Mouse (Mus musculus): ENCODE measurements at regions not wholly inside any gene's neighbourhood (a gene's known extent, or its start where the extent isn't known, plus 50 kb on each side); places are given as distances from the start of the nearest gene placed in this dataset.

DNA sequence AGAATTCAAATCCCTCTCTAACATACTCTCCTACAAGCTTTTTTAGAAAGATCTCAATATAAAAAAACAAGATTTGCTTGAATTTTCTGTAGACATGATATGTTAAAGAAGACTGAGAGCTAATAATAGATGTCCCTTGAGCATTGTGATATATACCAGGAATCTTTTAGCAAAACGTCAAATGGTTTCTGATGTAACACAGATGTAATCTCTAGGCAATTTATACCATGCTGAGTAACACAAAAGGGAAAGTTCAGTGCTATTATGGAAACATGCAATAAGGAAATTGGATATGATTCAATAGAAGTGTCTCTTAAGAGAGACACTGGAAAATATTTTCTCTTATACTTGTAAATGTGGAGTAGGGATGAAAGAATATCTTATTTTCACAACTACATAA lies 434.8 kb upstream of the Fsip2 start:
- DNase-seq, result no peak
- intact Hi-C loops (cut with DNase I), result no loop called here

DNA sequence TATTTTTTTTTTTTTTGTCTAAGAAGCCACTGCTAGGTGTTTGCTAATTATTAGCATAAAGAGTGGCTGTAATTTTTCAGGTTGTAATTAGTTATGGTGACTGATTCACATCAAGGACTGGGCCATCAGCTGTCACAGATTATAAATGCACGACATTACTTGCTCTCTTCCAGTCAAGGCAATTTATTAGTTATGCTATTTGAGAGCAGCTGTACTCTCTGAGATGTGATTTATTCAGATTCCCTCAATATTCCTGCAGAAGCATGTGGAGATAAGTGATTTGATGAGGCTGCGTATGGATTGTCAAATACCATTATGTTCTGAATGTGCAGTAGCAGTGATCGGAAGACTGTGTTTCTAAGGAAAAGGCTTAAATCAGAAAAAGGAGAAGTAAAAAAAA lies 428.3 kb upstream of the Fsip2 start:
- no peak for DNase-seq
- intact Hi-C loops (cut with DNase I), result no loop called here

DNA sequence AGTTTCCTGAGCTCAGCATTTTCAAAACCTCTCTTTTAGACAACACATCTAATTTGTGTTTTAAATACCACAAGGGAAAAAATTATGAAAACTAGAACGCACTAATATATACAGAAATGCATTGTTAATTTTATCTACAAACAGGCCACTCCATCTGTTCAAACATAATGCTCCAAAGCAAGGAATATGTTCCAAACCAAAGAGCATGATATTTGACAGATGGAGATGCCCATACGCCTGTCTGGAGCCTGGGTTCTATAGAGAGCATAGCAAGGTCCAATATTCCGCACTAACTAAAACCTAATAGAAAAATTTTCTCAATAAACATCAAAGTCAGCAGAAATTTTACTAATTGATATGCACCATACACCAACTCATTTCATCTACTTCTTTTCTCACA lies 423.5 kb upstream of the Fsip2 start:
- DNase-seq, result no peak
- intact Hi-C loops (cut with DNase I), result no loop called here

DNA sequence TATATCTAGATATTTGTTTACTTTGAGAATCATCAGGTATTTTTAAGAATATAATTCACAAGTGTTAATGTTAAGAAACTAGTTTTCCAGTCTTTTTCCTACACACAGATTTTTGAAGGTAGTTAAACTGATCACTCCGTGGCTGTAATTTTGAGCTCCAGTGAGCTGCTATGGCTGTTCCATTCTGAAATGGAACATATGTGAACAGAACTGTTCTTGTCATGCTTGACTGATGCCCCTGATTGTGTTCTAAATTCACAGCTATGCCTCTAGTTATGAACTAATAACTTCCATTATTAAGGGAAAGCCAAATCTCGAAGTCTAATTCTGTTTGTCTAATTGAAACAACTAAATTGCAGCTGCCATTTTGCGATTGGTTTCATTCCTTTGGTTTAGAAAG lies 404.5 kb upstream of the Fsip2 start:
- DNase-seq, result no peak
- intact Hi-C loops (cut with DNase I), result no loop called here

DNA sequence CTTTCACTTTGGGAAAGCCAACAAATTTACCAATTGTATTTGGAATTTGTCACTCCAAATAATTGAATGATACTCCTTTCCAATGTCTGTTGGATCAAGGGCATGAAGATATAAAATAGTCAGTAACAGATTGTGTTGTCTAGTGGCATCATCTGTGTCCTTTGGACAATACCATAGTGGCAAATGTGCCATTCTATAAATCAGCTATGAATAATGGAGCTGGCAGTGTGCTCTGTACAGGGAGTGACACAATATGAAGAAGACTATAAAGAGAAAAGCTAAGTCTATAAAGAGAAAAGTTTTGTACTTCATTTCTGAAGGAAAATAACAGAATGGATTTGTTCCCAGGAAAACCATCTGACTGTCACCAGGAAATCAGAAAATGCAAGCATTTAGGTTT lies 402.8 kb upstream of the Fsip2 start:
- intact Hi-C loops (cut with DNase I), result no loop called here
- no peak for DNase-seq

DNA sequence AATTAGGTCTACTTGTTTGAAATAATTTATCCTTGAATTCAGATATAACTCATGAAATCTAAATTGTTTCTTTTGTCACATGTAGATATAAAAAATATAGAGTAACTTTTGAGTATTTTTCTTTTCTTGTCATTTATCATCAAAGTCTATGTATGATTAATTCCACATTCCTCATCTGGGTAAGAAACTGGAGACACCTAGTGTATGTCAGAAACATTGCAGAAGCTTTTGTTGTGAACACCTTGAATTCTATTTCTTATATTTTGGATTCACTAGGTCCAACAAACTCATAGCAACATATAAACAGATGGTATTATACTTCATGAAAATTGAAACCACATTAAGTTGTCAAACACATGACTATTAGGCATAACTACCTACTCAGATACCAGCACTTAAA lies 373.1 kb upstream of the Fsip2 start:
- intact Hi-C loops (cut with DNase I), result loop anchor here (2.0 kb wide), 1 partner anchor 506 kb away; no protein-coding TSS in a partner anchor

DNA sequence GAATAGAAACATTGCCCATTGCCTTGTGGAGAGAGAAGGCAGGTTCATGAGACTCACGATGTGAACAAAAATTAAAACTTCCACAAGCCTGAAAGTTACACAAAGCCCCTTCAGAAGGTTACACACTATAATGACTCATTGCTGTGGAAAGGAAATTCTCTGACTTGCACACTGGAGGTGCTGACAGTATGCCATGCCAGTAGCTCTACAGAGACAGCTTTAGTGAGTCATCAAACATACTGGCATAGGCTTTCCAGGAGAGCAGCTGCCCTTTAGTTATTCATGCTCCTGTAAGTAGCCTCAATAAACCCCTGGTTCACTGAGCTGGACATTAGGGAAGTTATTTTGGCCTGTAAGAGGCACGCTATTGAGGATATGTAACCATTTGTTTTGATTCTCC lies 371.3 kb upstream of the Fsip2 start:
- intact Hi-C loops (cut with DNase I), result no loop called here
- DNase-seq, result no peak

More for the DNA sequence above, 373.1 kb upstream of the Fsip2 start:
- DNase-seq, result no peak

DNA sequence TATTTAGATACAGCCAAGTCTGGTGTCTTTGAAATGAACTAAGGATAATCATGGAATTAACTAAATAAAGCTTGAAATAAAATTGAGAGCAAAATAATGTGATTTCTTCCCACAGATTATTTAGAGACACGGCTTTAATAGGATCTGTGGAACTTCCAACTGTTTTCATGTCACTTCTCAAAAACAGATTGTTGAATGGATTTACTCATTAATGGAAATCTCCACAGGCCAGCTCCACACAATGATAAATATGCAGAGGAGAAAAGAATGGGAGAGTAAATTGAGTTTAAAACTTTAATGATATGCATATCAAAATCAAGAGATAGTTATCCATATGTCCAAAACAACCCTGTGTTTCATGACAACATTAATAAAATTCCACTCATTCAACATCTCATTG lies 369.6 kb upstream of the Fsip2 start:
- no peak for DNase-seq
- intact Hi-C loops (cut with DNase I), result no loop called here

DNA sequence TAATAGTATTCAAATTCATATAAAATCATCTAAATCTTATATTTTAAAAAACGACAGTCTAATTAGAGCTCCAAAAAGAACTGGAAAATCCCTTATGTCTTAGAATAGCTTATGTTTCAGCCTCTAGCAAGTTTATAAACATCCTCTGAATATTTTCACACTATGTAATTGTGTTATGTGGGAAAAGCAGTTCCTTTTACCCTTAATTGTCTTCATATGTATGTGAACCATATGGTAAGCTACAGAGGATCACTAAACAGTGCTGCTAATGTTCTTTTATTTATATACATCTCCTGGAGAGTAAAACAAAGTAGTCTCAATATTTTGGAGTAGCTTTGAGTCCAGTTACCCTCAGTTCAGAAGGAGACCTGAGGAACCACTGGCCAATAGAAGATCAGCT lies 363.8 kb upstream of the Fsip2 start:
- no peak for DNase-seq
- intact Hi-C loops (cut with DNase I), result no loop called here

DNA sequence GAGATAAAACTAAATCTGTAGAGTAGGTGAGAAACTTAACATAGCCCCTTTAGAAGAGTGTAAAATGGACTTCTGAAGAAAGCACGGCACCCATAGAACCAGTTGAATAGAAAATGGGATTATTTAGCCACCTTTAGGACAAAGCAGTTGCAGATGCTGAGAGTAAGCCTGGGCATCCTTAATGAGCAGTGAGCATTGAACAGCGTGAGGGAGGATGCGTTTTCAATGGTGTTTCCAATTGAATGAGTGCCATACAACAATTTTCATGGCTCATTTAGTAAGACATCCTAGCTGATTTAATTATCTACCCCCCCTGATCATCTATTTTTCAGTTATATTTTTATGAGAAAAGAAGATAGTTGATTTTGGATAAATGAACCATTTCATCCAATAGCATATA lies 327.2 kb upstream of the Fsip2 start:
- no peak for DNase-seq
- intact Hi-C loops (cut with DNase I), result no loop called here

DNA sequence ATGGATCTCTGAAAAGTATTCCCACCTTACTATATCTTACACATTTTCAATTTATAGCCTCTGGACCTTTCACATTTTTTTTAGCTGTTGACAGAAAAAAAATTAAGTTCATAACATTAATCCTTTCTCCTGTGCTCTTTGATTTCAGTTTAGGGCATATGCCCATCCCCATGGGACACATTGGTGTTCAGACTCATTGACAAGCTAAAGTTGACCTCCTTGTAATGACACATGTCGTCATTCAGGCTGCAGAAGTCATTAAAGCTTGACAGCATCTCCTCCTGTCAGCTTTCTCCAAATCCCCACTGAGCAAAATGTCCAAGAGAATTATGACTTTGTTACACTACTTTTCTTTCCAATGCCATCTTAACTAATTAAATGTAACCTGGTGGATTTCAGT lies 322.9 kb upstream of the Fsip2 start:
- DNase-seq, result no peak
- intact Hi-C loops (cut with DNase I), result no loop called here

DNA sequence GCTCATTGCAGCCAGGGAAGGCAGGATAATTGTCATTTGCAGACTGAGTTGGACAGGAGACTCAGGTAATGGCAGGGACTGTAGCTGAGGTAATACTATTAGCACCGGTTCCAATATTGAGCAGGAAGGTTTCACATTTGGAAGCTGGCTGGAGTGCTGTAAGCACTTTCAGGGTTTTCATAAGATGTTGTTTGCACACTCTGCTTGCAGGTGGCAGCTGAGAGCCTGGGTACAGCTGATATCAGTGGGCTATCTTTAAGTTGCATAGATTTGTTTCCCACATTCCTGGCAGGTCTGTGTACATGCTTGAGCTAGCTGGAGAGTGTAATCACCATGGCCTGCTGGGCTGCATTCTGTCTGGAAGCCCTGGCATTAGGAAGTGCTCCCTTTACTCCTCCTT lies 299.0 kb upstream of the Fsip2 start:
- intact Hi-C loops (cut with DNase I), result no loop called here
- no peak for DNase-seq
